Mouse (Mus musculus) frontal cortex, postnatal 36 days (tissue): Measurements from ENCODE around the gene Lrp5.

Experiments
- DNase-seq, 2 experiments: peaks; one replicate each; pipeline ENCODE4 v3.0.0; 2022; ENCODE audit warnings: low spot score in 2 of 2

The Lrp5 gene

GRCm38 (mm10) chr19:3656144-3656543, 30.2 kb downstream of the Lrp5 start:
- DNase-seq: no peak

GRCm38 (mm10) chr19:3654940-3655339, 31.4 kb downstream of the Lrp5 start:
- no peak for DNase-seq

GRCm38 (mm10) chr19:3654058-3654457, 32.3 kb downstream of the Lrp5 start:
- no peak for DNase-seq

- DNase-seq: no peak
Observed at GRCm38 (mm10) chr19:3653508-3653907, 32.9 kb downstream of the Lrp5 start.

GRCm38 (mm10) chr19:3651989-3652388, 34.4 kb downstream of the Lrp5 start:
- DNase-seq: no peak

- no peak for DNase-seq
Observed at GRCm38 (mm10) chr19:3651220-3651619, 35.1 kb downstream of the Lrp5 start.

GRCm38 (mm10) chr19:3650448-3650847, 35.9 kb downstream of the Lrp5 start:
- DNase-seq: no peak

- no peak for DNase-seq
Observed at GRCm38 (mm10) chr19:3648830-3649450, 37.4 kb downstream of the Lrp5 start.

GRCm38 (mm10) chr19:3647999-3648398, 38.4 kb downstream of the Lrp5 start:
- no peak for DNase-seq

GRCm38 (mm10) chr19:3645813-3646212, 40.6 kb downstream of the Lrp5 start:
- no peak for DNase-seq

GRCm38 (mm10) chr19:3645318-3645717, 41.0 kb downstream of the Lrp5 start:
- no peak for DNase-seq

GRCm38 (mm10) chr19:3639561-3639960, 46.8 kb downstream of the Lrp5 start:
- DNase-seq: no peak

GRCm38 (mm10) chr19:3638698-3639097, 47.7 kb downstream of the Lrp5 start:
- DNase-seq: no peak

- DNase-seq: no peak
Observed at GRCm38 (mm10) chr19:3632018-3632417, 54.3 kb downstream of the Lrp5 start.

GRCm38 (mm10) chr19:3631431-3631830, 54.9 kb downstream of the Lrp5 start:
- DNase-seq: no peak

GRCm38 (mm10) chr19:3630486-3630885, 55.9 kb downstream of the Lrp5 start:
- no peak for DNase-seq

- no peak for DNase-seq
Observed at GRCm38 (mm10) chr19:3630027-3630426, 56.3 kb downstream of the Lrp5 start.

- no peak for DNase-seq
Observed at GRCm38 (mm10) chr19:3628223-3628622, 58.1 kb downstream of the Lrp5 start.

GRCm38 (mm10) chr19:3625111-3625510, 61.3 kb downstream of the Lrp5 start:
- DNase-seq: no peak

- no peak for DNase-seq
Observed at GRCm38 (mm10) chr19:3623824-3624223, 62.5 kb downstream of the Lrp5 start.

GRCm38 (mm10) chr19:3623294-3623693, 63.1 kb downstream of the Lrp5 start:
- no peak for DNase-seq

GRCm38 (mm10) chr19:3620871-3621270, 65.5 kb downstream of the Lrp5 start:
- DNase-seq: no peak

- DNase-seq: no peak
Observed at GRCm38 (mm10) chr19:3619359-3619758, 67.0 kb downstream of the Lrp5 start.

- no peak for DNase-seq
Observed at GRCm38 (mm10) chr19:3613991-3614390, 72.4 kb downstream of the Lrp5 start.
